Mouse (Mus musculus) erythroblast, embryonic 14.5 days (primary cell): ENCODE data around the gene Zfp36l1.

Source experiments
- GATA1 ChIP-seq: IDR thresholded peaks from 2 replicates; pipeline ENCODE4 v1.6.1; 2012; ENCODE audit warnings: low read length, inconsistent platforms, mixed read lengths
- TAL1 ChIP-seq: IDR thresholded peaks from 3 replicates; pipeline ENCODE4 v1.6.1; 2012; ENCODE audit warnings: low read length, inconsistent platforms, mixed read lengths

GRCm38 (mm10) chr12:80106896-80107667, 5.7 kb downstream of the Zfp36l1 start:
- TF ChIP-seq TAL1 = no peak
- TF ChIP-seq GATA1 = no peak
